Mouse (Mus musculus): Measurements from ENCODE around the gene Tk1.

GRCm38 (mm10) chr11:117824060-117824969 is 1.6 kb downstream of the Tk1 start:
- TF ChIP-seq GATA1 (IDR thresholded peaks at IDR 0.05; ENCODE audit: borderline replicate concordance, low read length): no peak
- TF ChIP-seq FLI1 (IDR thresholded peaks at IDR 0.05; ENCODE audit: low read length): no peak
